Mouse (Mus musculus): ENCODE data around the gene Mettl9.
"Not testable (repeated sequence)": the region's sequence is repeated elsewhere in the genome, so short reads cannot be mapped to it uniquely, and the experiment has no call there.

Gene Mettl9

DNA sequence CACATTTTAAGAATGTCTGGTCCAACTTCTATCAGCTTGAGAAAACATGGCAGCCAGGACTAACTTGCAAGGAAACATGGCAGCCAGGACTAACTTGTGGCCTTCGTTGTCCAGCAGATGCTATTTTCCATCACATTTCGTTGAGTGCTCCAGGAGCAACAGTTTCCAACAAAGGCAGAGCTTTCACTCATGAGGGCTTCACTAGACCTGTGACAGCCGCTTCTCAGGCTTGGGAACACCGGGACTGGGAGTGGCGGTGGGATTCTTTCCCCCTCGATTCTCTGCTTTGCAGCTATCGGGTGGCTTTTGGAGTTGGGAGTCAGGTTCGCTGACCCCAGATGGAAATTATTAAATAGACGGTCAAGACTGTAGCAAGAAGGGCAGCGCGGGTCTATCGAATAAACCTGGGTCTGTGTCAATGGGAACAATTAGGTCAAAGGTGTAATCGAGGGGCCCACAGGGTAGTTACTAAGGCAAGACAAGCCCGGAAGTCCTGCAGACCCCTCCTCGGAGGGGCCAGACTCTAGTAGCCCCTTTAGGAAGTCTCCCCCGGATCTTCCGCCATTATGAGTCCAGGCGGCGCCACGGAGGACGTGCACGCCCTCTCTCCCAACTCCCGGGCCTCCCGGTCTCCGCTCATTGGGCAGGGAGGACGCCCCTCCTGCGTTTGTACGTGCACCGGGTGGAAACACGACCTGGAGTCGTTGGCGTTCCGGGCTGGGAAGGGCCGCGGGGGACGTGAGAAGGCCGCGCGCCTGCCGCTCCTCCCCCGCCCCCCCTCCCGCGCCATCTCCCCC lies at the start of gene Mettl9:
Gene Mettl9, plus strand, starts transcription at position 590 of the 797 bp plus-strand sequence.
- DNase-seq (ENCODE audit: low read depth, low spot score), result peak; percentile 96

DNA sequence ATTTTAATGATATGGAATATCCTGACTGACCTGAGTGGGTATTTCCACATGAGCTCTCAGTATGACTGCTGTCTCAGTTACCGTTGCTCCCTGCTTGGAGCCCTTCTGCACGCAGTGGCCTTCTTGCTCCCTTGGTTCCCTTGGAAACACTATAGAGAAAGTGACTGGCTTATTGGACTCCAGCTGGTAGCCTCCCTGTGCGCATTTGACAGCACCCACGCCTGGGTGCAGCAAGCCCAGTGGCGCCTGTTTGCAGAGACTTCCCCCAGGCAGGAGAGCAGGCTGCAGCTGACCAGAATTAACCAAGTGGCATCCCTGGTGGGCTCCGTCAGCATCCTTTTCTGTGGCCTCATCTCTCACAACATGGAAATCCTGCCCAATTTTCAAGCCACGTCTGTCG lies 43.1 kb upstream of the Mettl9 start:
- DNase-seq (ENCODE audit: low read depth, low spot score), result no peak

DNA sequence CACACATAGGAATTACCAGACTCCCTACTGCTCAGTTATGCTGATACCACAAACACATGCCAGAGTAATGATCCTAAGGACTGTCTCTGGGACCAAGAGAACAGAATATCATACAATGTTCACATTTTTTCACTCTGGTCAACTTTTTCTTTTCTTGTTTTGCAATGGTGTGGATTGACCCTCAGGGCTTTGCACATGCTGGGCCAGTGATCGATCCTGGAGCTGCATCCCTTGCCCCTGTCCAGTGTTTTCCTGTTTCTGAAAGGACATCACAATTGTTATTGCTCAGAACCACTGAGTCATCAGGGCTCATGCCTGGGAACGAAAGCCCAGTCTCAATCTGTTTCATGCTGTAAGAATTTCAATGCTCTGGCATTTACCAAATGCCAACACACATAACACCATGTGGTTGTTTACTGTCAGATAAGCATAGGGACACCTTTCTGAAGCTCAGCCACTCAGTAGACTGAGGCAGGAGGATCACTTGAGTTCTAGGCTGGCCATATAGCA lies 35.2 kb upstream of the Mettl9 start:
- no peak for DNase-seq (ENCODE audit: low read depth, low spot score)

DNA sequence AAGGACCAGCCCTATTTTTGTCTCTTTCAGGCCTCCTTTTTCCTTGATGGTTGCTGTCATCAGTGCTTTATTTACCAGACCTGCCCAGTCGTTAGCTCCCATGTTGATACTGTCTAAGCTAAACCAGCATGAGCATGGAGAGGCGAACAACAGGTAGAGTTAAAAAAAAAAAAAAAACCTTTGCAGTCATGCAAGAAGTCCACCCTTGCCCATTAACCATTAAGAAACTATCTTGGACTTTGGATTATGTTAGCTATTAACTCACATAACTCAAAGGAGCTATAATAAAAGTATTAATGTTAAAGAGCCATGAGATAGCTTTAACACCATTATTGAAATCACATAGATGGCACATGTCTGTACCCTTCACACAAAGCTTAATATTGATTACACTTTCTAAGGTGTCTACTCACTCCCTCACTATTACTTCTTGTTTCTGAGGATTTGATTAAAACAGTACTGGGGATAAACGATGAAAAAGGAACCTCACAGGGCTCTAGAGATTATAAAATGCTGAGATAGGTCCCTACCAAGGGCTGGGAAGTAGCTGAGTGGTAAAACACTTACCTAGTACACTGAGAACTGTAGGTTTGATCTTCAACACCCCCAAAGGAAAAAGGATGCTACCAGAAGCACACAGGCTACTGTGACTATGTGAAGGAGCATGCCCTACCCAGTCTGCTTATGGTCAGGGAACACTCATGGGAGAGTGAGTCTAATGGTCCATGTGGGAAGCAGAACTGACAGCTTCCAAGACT lies 34.0 kb upstream of the Mettl9 start:
- no peak for DNase-seq (ENCODE audit: low read depth, low spot score)

DNA sequence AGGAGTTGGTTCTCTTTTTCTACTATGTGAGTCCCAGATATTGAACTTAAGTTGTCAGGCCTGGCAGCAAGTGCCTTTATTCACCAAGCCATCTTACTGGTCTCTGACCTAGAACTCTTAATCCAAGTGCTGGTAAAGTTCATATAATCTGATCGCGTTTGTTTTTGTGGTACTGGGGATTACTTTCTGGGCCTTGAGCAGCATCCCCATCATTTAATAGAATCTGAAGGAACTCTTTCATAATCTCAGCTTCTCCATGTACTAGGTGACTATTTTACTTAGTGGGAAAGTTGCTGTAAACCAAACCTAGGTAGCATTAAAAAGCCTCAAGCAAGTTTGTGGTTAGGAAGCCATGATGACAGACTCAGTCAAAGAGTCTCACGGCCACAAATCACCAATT lies 32.4 kb upstream of the Mettl9 start:
- DNase-seq (ENCODE audit: low read depth, low spot score), result no peak

DNA sequence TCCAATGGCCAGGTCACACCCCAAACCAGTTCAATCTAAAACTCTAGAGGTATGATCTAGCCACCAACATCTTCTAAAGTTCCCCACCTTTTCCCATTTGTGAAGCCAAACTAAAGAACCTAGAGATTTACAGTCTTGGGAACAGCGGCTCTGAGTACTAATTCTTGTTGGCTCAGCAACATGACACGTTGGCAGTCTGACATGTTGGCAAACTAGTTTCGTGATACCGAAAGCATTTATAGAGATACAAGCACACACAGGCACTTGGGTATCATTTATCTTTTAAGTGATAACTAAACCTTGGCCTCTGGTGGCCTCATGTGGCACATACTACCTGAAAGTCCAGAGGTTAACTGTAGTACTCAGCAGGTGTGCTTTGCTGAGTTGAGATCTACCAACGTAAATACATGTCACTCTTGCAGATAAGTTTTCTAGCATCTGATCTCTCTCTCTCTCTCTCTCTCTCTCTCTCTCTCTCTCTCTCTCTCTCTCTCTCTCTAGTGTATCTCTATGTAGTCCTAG lies 31.8 kb upstream of the Mettl9 start:
- DNase-seq (ENCODE audit: low read depth, low spot score), result no peak

DNA sequence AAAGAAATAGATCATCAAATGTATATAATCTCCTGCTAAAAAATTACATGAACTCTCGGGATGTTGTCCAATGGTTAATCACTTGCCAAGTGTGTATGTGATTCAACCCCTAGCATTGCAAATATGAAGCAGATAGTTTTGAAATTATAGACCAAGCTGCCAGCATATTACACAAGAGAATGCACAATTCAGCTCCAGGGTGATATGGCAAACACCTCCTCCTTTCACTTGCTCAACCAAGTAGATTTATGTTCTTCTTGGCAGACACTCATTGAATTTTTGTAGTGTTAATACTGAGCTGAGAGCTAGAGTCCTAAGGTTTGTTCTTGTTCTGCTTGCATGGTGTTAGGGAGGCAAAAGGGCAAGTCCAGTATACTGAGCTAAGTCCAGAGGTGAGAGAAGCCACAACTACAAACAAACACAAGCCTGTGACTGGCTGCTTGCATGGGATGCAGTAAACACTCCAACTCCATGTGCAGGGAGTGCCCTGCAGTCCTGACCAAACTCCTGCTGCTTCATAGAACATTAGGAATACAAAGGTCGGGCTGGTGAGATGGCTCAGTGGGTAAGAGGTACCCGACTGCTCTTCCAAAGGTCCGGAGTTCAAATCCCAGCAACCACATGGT lies 30.3 kb upstream of the Mettl9 start:
- DNase-seq (ENCODE audit: low read depth, low spot score), result no peak

DNA sequence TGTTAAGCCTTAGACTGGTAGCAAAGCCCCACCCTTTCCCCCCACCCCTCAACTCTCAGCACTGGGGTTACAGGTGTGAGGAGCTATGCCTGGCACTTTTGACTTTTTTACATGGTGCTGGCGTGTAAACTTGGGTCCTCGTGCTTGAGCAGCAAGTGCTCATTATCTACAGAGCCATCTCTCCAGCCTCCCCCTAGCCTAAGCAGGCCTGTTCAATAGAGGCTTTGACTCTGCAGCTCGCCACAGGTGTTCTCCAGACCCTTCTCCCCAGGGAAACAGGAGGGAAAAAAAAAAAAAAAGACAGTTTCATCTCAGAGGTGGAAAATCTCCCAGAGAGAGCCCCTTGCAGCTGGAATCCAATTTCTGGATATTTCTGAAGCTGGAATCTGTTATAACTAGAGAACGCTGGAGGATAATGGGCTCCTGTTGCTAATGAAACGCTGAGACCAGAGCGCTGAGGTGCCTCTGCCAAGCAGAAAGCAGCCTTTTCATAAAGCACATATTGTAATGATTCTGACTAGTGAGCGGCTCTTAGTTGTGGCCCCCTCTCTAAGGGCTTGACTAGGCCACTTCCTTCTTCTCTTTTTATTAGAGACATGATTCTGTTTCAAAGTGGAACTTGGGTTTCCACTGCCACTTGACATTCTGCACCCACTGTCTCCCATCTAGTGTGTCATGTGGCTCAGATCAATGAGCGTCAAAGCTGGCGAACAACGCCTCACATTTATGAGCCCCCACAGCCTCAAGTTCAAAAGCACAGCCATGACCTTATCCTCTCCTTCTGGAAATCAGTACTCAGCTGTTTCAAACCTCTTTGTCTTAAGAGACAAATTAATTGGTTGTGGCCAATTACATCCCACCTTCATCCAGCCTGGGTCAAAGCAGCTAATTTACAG lies 22.2 kb upstream of the Mettl9 start:
- no peak for DNase-seq (ENCODE audit: low read depth, low spot score)

DNA sequence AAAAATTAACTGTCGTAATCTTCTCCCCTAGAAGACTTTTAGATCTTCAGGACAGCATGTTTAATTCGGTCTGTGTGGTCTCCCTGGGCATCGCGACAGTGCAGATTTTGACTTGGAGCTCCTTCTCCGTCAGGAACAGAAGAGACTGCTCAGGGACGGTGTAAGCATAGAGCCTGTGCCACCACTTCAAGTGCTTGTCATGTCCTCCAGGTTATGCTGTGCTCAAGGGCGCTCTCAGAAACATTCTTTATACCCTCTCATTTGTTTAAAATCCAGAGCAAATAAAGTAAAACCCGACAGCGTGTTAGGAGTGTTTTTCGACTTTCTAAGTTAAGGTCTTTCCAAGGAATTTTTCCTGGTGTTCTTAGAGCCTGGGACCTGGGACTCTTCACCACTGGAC lies 19.8 kb upstream of the Mettl9 start:
- no peak for DNase-seq (ENCODE audit: low read depth, low spot score)

DNA sequence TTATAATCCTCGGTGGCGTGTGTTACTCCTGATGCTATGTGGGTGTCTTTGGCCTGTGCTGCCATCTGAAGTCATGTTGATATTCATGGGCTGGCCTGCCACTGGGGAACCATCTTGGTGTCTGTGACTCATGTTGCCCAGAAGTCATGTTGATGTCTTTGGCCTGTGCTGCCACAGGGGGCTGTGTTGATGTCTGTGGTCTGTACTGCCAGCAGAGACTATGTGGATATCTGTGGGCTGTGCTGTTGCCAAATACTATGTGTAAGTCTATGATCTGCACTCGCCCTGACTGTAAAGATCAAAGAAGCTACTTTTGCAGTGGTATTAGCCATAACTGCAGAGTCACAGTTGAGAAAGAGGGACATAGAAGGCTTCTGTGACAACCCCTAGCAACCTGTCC lies 15.5 kb upstream of the Mettl9 start:
- DNase-seq (ENCODE audit: low read depth, low spot score), result no peak

DNA sequence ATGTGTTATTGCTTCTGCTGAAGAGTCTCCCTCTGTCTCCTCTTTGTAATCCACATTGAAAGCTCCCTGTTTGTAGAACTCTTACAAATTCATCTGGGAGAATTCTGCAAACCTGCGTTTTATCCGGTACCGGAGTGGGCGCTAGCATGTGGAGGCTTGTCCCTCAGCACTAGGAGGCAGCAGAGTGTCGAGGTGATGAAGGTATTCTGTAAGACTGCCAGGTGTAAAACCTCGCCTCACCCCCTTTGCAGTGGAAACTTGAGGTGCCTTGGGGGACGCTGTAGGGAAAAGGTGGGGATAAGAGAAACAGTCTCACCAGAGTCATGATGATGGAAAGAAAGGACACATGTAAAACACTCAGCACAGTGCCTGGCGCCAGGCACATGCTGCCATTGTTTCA lies 14.0 kb upstream of the Mettl9 start:
- DNase-seq (ENCODE audit: low read depth, low spot score), result no peak

DNA sequence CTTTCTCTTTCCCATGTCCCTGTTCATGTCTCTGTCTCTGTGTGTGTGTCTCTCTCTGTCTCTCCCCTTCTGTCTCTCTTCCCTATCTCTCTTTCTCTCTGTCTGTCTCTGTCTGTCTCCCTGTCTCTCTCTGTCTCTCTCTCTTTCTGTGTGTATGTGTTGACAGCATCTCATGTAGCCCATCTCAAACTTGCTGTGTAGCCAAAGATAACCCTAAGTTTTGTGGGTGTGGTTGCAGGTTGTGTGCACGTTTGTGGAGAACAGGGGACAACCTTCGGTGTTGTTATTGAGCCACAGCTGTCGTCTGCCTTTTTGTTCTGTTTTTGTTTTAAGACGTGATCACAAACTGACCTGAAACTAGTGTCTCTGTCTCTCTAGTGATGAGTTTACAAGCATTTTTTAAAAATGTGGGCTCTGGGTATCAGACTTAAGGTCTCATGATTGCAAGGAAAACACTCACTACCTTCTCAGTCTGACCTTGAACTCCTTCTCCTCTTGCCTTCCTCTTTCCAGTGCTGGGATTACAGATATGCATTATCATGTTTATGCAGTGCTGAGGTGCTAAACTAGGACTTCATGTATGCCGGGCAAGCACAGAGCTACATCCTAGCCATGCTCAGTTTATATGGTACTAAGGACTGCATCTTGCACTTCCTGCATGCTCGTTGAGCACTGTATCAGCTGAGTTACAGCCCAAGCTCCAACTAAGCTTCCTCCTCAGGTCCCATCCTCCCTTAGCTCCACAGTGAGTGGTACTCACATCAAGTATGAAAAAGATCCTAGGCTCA lies 8.8 kb upstream of the Mettl9 start:
- no peak for DNase-seq (ENCODE audit: low read depth, low spot score)

DNA sequence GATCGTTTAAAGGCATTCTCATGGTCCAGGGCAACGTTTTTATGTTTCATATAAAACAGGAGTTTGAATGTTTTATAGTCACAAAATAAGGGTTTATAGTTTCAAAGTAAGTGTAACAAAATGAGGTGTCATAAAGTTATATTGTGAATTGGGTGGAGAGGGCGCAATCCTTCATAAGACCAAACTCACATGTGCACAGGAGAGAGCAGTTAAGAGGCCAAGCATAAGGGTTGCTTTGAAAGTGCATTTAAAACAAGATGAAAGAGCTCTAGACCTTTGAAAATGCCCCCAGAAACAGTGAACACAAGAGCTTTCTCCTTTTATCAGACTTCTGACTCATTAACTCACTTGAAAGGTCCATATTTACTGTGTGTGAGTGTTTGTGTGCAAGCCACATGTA lies 7.9 kb upstream of the Mettl9 start:
- no peak for DNase-seq (ENCODE audit: low read depth, low spot score)

DNA sequence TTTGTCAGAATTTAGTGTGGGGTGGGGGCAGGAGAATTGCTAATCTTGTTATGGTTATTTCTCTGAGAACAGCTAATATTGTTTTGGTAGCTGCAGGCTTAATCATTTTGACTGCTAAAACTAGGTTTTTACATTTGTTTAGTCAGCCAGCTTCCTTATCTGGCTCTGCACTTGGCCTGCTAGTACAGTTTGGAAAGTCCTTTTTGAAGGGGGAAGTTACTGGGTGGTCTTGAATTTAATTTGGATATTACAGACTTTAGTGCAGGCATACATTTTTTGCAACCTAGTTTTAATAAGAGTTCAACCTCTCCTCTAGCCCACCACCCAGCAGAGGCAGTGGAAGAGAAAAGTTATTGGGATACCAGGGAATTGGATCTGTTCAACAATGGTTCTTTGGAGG lies 4.3 kb upstream of the Mettl9 start:
- not testable (repeated sequence) for DNase-seq (ENCODE audit: low read depth, low spot score)

DNA sequence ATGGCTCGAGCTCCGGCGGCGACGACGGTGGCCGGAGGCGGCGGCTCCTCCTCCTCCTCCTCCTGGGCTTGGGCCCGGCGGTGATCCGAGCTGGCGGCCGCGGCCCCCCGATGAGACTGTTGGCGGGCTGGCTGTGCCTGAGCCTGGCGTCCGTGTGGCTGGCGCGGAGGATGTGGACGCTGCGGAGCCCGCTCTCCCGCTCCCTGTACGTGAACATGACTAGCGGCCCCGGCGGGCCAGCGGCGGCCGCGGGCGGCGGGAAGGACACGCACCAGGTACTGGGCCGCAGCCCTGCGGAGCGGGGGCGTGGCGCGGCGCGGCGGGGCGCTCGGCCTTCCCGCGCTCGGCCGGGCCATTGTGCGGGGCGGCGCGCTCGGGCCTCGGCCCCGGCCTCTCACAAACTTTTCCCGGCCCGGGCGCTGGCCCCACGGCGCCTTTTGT lies 476 bp downstream of the Mettl9 start:
- no peak for DNase-seq (ENCODE audit: low read depth, low spot score)

DNA sequence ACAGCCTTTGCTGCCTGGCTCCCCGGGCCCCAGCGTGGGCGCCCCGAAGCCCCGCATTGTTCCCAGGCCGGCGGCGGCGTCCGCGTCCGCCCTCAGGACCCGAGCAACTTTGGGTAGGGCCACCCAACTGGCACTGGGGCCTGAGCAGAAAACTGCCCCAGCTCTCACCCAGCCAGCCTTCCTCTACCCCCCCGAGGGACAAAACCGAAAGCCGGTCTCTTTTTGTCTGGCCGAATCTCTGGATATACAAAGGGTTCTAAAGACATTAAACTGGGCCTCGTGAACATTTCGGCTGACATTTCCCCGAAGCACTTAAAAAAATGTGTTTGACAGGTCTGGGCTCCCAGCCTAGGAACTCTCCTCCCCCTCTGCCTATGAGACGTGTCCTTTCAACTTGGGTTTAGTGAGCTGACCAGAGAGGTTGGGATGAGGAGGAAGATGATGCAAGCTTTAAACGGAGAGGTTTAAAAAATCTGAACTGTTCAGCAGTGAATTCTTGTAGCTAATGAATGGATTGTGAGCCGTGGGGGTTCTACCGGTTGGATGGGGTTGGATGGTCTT lies 996 bp downstream of the Mettl9 start:
- peak; percentile 64 for DNase-seq (ENCODE audit: low read depth, low spot score)

DNA sequence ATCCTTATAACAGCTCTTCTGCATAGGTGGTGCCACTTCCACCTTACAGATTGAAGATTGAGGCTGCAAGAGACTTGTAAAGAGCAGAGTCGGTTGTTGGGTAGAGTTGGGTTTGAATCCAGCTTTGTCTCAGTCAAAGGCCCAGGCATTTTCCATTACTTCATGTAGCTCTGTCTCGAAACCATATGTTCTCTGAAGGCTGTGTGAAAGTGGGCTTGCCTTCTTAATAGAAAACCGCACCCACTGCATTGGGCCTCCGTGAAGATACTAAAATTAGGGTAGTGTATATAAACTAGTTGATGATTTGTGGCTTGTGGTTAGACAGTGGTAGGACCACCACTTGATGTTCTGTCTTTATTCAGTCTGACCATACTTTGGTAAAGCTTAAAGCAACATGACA lies 6.3 kb downstream of the Mettl9 start:
- no peak for DNase-seq (ENCODE audit: low read depth, low spot score)

DNA sequence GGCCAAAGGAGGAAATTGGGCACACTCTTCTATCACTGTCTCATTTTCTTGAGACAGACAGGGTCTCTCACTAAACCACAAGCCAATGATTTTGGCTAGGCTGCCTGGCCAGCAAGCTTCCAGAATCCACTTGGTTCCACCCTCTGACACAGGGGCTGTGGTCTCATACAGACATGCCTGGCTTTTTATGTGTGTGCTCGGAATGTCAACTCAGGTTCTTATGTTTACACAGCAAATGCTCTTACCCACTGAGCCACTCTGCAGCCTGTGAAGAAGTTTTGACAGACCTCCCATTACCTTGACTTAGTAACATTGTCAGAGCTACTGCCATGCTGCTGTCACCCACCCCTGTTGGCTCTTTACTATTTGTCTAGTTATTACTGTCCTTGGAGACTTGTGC lies 7.7 kb downstream of the Mettl9 start:
- DNase-seq (ENCODE audit: low read depth, low spot score), result no peak

DNA sequence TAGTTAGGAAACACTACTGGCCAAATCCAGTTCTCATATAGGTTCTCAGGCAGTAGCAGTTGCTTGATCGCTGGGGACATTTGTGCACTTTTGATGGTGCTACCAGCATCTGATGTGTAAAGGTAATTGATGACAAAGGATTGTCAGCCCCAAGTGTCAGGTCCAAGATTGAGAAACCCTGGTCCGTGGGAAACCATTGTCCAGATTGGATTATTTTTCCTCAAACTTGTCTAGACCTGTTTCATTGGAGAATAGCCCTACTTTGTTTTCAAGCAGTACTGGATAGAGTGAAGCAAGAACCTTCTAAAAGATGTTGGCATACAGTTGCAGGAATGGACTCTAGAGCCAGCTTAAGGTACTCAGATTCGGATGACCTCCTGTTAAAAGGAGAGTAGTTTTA lies 8.8 kb downstream of the Mettl9 start:
- no peak for DNase-seq (ENCODE audit: low read depth, low spot score)

DNA sequence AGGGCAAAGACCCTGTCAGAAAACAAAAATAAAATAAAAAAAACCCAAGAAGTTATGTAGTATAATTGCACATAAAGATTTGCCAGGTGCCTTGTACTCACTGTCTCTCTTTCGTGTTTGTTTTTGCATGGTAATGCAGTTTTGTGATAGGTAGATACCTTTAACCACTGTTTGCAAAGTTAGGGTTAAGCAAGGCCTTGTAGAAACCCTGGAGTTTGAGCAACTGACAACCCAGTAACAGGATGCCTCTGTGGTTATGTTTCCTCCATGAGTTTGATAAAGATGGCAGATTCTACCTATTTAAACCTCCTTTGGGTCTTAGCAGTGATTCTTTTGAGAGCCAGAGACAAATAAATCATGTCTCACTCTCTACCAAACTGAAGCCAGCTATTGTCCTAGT lies 9.3 kb downstream of the Mettl9 start:
- DNase-seq (ENCODE audit: low read depth, low spot score), result no peak
